Mouse (Mus musculus): ENCODE results near the gene Tescl. TPM values are rescaled to one million over a fixed set of nuclear protein-coding genes. Genes with fewer than 3 reads are reported as not detected.

Tescl gene
- polyA plus RNA-seq (2012; rRNA removed) = 0.04 and 0.06 TPM in 2 replicates

GRCm38 (mm10) chr7:24333304-24333986 is at the start of gene Tescl:
Tescl (minus strand) TSS chr7:24333936.

GRCm38 (mm10) chr7:24369731-24370541 is 36.2 kb upstream of the Tescl start, which contains the start of gene Kcnn4:
Kcnn4 (plus strand) TSS chr7:24370263.

DNA sequence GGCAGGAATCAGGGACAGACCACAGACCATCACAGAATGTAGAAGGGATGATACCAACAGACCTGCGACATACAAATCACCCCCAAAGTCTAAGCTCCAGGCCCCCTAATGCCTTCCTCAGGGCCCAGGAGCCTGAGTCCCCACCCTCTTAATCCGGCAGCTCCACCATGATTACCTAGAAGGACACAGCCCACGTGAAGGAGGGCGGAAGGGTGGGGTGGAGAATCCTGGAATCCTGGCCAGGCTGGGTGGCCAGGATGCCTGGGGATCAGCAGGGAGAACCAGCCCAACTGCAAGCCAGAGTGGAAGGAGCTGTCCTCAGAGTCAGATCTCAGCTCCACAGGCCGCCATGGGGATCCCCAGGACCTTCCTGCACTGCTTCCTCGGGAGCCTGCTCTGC is 15.2 kb upstream of the Tescl start, which contains the start of gene Lypd5:
TSS of gene Lypd5 (plus strand) at position 301 of the 400 bp plus-strand sequence.

DNA sequence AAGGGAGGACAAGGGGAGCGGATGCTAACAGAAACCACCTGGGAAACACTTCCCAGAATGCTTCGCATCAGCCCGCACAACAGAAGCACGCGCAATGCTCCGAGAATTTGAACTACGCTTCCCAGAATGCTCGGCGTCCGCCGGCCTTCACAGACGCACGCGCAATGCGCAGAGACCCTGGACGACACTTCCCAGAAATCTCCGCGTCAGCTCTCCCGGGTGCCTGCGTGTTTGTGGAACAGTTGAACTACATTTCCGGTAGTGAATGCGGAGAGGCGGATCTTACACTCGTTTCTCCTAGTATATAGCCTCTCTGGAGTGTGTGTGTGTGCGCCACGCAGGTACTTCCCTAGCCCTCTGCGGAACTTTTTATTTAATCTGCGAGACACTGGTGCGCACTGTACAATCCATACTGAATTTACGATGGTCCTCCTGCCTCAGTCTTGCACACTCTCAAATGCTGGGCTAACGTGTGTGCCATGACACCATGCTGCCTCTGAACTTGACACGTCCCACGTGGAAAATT is 17.1 kb downstream of the Tescl start, which contains the start of gene Zfp94:
TSS of gene Zfp94 (minus strand) at position 100 of the 526 bp plus-strand sequence.

DNA sequence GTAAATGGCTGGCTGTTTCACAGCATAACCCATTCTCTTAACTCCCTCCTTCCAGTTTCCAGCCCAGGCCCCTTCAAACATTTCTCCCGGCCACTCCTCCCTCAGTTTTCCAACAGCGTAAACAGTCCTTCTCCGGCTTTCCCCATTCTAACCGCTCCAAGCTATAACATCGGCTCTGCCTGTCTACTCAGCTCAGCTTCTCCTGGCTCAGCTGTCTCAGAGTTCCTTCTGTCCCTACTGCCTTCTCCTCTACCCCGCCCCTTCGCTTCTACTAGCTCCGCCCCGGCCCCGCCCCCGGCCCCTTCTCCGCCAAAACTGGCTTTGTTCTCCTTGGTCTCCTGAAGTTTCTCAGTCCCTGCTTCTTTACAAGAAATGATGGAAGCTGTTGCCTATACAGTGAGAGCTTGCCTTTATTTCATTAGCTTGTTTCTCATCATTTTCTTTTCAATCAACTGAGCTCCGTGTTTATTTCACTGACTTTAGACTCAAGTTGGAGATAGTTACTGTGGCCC is 32.9 kb downstream of the Tescl start, which contains the start of gene Zfp61:
TSS of gene Zfp61 (minus strand) at position 462 of the 512 bp plus-strand sequence.

Other genes starting within 250 kb of the Tescl start
- 0.49 and 0.68 TPM in 2 replicates for gene Zfp112, start 221.6 kb downstream of the Tescl start, polyA plus RNA-seq (2012; rRNA removed)
- gene Zfp235, start 199.8 kb downstream of the Tescl start, polyA plus RNA-seq (2012; rRNA removed) = 2.6 and 2.7 TPM in 2 replicates
- 0.11 and 0.13 TPM in 2 replicates for gene Zfp114, start 158.9 kb downstream of the Tescl start, polyA plus RNA-seq (2012; rRNA removed)
- 0.79 and 0.87 TPM in 2 replicates for gene Zfp111, start 122.5 kb downstream of the Tescl start, polyA plus RNA-seq (2012; rRNA removed)
- 1.1 and 1.2 TPM in 2 replicates for gene Zfp109, start 96.4 kb downstream of the Tescl start, polyA plus RNA-seq (2012; rRNA removed)
- gene Zfp108, start 79.1 kb downstream of the Tescl start, polyA plus RNA-seq (2012; rRNA removed) = 0.41 and 0.48 TPM in 2 replicates
- 0.96 and 1.1 TPM in 2 replicates for gene Zfp93, start 63.5 kb downstream of the Tescl start, polyA plus RNA-seq (2012; rRNA removed)
- gene Zfp61, start 32.7 kb downstream of the Tescl start, polyA plus RNA-seq (2012; rRNA removed) = 1.8 and 1.9 TPM in 2 replicates
- 1.8 and 1.9 TPM in 2 replicates for gene Zfp94, start 17.3 kb downstream of the Tescl start, polyA plus RNA-seq (2012; rRNA removed)
- gene Lypd5, start 15.3 kb upstream of the Tescl start, polyA plus RNA-seq (2012; rRNA removed) = not detected in 2 replicates
- 42.8 and 43.8 TPM in 2 replicates for gene Kcnn4, start 36.3 kb upstream of the Tescl start, polyA plus RNA-seq (2012; rRNA removed)
- 13.1 and 17.8 TPM in 2 replicates for gene Smg9, start 65.7 kb upstream of the Tescl start, polyA plus RNA-seq (2012; rRNA removed)
- 0.03 and 0.04 TPM in 2 replicates for gene Irgc1, start 118.4 kb upstream of the Tescl start, polyA plus RNA-seq (2012; rRNA removed)
- 11.9 and 15.2 TPM in 2 replicates for gene Plaur, start 128.5 kb upstream of the Tescl start, polyA plus RNA-seq (2012; rRNA removed)
- gene Cadm4, start 148.1 kb upstream of the Tescl start, polyA plus RNA-seq (2012; rRNA removed) = 0.46 and 0.55 TPM in 2 replicates
- gene Zfp428, start 173.1 kb upstream of the Tescl start, polyA plus RNA-seq (2012; rRNA removed) = 2.6 and 3.1 TPM in 2 replicates
- gene AC161166.1, start 178.5 kb upstream of the Tescl start, polyA plus RNA-seq (2012; rRNA removed) = not detected in 2 replicates
- gene Irgq, start 196.8 kb upstream of the Tescl start, polyA plus RNA-seq (2012; rRNA removed) = 2.9 and 3.0 TPM in 2 replicates
- 0.06 and 0.13 TPM in 2 replicates for gene Pinlyp, start 212.2 kb upstream of the Tescl start, polyA plus RNA-seq (2012; rRNA removed)
- 18.1 and 22.4 TPM in 2 replicates for gene Xrcc1, start 212.4 kb upstream of the Tescl start, polyA plus RNA-seq (2012; rRNA removed)

Measured in liver, embryonic 18 days (tissue).